Mouse (Mus musculus) neural tube, embryonic 14.5 days (tissue): ENCODE data around the gene Olfr1389. TPM values are rescaled to one million over a fixed set of nuclear protein-coding genes. Genes with fewer than 3 reads are reported as not detected.
"Not testable (repeated sequence)": the region's sequence is repeated elsewhere in the genome, so short reads cannot be mapped to it uniquely, and the experiment has no call there.

Source experiments
- ATAC-seq: fragments of 200-750 bp; cut with Nextera tagmentation; 2 replicates; pipeline ENCODE4 v1.8.0; 2017; ENCODE audit warnings: low read depth, mild to moderate bottlenecking, moderate TSS enrichment, moderate library complexity
- H3K27ac ChIP-seq: fragments of 300-500 bp; sonication (generic); 2 replicates; pipeline ENCODE4 v1.5.1; 2014; ENCODE audit warnings: low read depth, mild to moderate bottlenecking, control low read depth, low read length, moderate library complexity, mixed read lengths
- H3K27me3 ChIP-seq: fragments of 300-500 bp; sonication (generic); 2 replicates; pipeline ENCODE4 v1.6.1; 2014; ENCODE audit warnings: low read length; ENCODE audit not compliant: control insufficient read depth, insufficient read depth
- H3K36me3 ChIP-seq: fragments of 300-500 bp; sonication (generic); 2 replicates; pipeline ENCODE4 v1.6.1; 2014; ENCODE audit warnings: low read length, mixed read lengths; ENCODE audit not compliant: control insufficient read depth, insufficient read depth
- H3K4me1 ChIP-seq: fragments of 300-500 bp; sonication (generic); 2 replicates; pipeline ENCODE4 v1.6.1; 2014; ENCODE audit warnings: low read length; ENCODE audit not compliant: control insufficient read depth, insufficient read depth
- H3K4me2 ChIP-seq: fragments of 300-500 bp; sonication (generic); 2 replicates; pipeline ENCODE4 v1.6.1; 2014; ENCODE audit warnings: mild to moderate bottlenecking, low read depth, low read length, control low read depth
- H3K4me3 ChIP-seq: fragments of 300-500 bp; sonication (generic); 2 replicates; pipeline ENCODE4 v1.5.1; 2014; ENCODE audit warnings: low read depth, low read length, control low read depth, mixed read lengths
- H3K9ac ChIP-seq: fragments of 300-500 bp; sonication (generic); replicated peaks from 2 replicates; pipeline ENCODE4 v1.6.1; 2014; ENCODE audit warnings: low read depth, mild to moderate bottlenecking, control low read depth, low read length, mixed read lengths
- H3K9me3 ChIP-seq: fragments of 300-500 bp; sonication (generic); 2 replicates; pipeline ENCODE4 v1.6.1; 2016; ENCODE audit warnings: low read length; ENCODE audit not compliant: control insufficient read depth
- WGBS: fragments of 180-500 bp; shearing (Covaris S2); extraction: QIAGEN DNeasy Blood & Tissue Kit; methylation state at CpG from one replicate; pipeline ENCODE4 v1.1.7; 2014; 5-methylcytosine and 5-hydroxymethylcytosine counted together
- polyA plus RNA-seq: library from polyadenylated mRNA; unstranded; fragments of >200 nt; fragmentation: Nextera tagmentation; extraction: Ambion mirVana; gene quantifications from 2 replicates; pipeline ENCODE4 v1.2.1, GENCODE M21; 2014

Olfr1389 gene
- not detected in 2 replicates for polyA plus RNA-seq

DNA sequence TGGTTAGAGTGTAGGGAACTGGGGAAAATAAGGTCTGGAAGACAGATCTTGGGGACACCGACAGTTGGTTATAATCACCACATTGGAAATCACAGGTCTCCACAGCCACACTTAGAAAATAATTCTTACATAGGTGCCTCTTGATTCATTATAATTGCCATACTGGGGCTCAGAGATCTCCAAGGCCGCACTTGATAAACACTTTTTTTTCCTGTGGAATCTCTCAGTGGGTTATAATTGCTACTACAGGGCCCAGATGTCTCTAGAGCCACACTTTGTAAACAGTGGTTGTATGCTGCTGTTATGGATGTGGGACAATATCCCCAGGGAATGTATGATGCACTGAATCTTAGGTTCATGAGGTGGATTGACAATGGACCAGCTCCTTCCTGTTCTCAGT lies at the start of gene Olfr1389:
Olfr1389 (plus strand) TSS at position 301 of the 400 bp plus-strand sequence.
- H3K9ac ChIP-seq = no peak within 1 kb of the TSS
- no peaks in the 10 kb centered on the region for H3K36me3 ChIP-seq
- H3K4me1 ChIP-seq = no peaks in the 10 kb centered on the region
- no peaks in the 10 kb centered on the region for H3K9me3 ChIP-seq
- 93% methylated on average over 2 of the region's 2 CpGs for WGBS
- no peak within 1 kb of the TSS for H3K4me3 ChIP-seq
- H3K27me3 ChIP-seq = no peaks in the 10 kb centered on the region
- no peak for ATAC-seq
- H3K4me2 ChIP-seq = no peak within 1 kb of the TSS
- H3K27ac ChIP-seq = no peak within 1 kb of the TSS

DNA sequence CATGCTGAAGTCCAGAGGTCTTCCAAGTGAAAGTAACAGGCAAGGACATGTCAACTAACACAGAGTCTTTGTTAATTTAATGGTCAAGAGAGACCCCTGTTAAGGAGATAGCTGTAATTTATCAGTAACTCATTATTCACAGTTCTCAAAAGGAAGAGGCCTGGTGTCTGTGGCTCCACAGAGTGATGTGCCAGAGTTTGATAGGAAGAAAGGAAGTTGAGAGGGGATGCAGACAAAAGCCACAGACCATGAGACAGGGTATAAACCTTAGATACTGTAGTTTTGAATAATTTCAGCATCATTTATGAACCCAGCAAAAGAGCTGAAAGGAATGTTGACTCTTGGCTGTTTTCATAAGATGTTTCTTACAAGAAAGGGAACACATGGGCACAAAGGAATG lies 39.7 kb upstream of the Olfr1389 start:
- no peak overlapping the region for H3K4me3 ChIP-seq
- H3K4me1 ChIP-seq = no peaks in the 10 kb centered on the region
- ATAC-seq = no peak
- H3K9ac ChIP-seq = no peak overlapping the region
- no peak overlapping the region for H3K27ac ChIP-seq
- no peaks in the 10 kb centered on the region for H3K9me3 ChIP-seq
- no peaks in the 10 kb centered on the region for H3K27me3 ChIP-seq
- H3K36me3 ChIP-seq = no peaks in the 10 kb centered on the region
- no peak overlapping the region for H3K4me2 ChIP-seq

DNA sequence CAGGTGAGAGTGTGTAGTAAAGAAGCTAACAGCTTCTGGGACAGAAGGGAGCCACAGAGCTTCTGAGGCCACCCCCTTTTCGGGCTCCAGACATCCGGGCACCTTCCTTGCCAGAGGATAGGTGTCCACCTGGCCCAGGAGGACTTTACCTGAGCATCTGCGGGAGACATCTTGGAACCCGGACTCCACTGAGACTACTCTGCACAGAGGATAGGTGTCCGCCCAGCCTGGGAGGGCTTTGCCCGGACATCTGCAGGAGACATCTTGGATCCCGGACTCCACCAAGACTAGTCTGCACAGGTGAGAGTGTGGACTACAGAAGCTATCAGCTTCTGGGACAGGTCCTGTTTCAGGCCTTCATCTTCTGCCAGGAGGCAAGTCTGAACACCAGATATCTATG lies 36.7 kb upstream of the Olfr1389 start:
- not testable (repeated sequence) for H3K27me3 ChIP-seq, ATAC-seq
- 96% methylated on average over 7 of the region's 7 CpGs for WGBS

DNA sequence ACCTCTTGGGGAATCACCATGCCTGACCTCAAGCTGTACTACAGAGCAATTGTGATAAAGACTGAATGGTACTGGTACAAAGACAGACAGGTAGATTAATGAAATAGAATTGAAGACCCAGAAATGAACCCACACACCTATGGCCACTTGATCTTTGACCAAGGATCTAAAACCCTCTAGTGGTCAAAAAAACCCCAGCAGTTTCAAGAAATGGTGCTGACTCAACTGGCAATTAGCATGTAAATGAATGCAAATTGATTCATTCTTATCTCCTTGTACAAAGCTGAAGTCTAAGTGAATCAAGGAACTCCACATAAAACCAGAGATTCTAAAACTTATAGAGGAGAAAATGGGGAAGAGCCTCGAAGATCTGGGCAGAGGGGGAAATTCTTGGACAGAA lies 30.2 kb upstream of the Olfr1389 start:
- not testable (repeated sequence) for H3K4me1 ChIP-seq, H3K27me3 ChIP-seq, ATAC-seq, H3K9ac ChIP-seq, H3K4me3 ChIP-seq, H3K36me3 ChIP-seq, H3K4me2 ChIP-seq, H3K27ac ChIP-seq, H3K9me3 ChIP-seq
- WGBS = 79% methylated on average over 1 of the region's 1 CpGs

More for the DNA sequence above, 36.7 kb upstream of the Olfr1389 start:
- not testable (repeated sequence) for H3K4me1 ChIP-seq, H3K4me2 ChIP-seq, H3K9me3 ChIP-seq, H3K36me3 ChIP-seq, H3K27ac ChIP-seq, H3K9ac ChIP-seq, H3K4me3 ChIP-seq

DNA sequence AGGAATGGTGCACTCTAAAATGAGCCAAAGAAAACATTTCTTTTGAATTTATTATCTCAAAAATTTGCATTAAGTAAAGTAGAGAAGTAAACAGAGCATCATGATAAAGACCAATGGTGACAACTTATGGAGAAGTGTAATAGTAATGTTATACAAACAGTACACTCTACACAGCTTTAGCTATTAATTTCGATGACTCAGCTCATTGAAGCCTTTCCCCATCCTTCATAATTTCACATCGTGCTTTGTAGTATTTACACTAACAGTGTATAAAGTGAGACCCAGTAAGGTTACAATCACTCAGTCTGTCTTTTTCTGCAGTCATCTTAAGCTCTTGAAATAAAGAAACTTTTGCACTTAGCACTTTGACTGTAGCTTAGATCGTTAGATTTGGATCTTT lies 16.1 kb upstream of the Olfr1389 start:
- no peak for ATAC-seq
- no peaks in the 10 kb centered on the region for H3K9me3 ChIP-seq
- no peak overlapping the region for H3K27ac ChIP-seq
- H3K36me3 ChIP-seq = no peaks in the 10 kb centered on the region
- 85% methylated on average over 3 of the region's 3 CpGs for WGBS
- H3K9ac ChIP-seq = no peak overlapping the region
- H3K4me3 ChIP-seq = no peak overlapping the region
- H3K27me3 ChIP-seq = no peaks in the 10 kb centered on the region
- H3K4me1 ChIP-seq = no peaks in the 10 kb centered on the region
- H3K4me2 ChIP-seq = no peak overlapping the region

DNA sequence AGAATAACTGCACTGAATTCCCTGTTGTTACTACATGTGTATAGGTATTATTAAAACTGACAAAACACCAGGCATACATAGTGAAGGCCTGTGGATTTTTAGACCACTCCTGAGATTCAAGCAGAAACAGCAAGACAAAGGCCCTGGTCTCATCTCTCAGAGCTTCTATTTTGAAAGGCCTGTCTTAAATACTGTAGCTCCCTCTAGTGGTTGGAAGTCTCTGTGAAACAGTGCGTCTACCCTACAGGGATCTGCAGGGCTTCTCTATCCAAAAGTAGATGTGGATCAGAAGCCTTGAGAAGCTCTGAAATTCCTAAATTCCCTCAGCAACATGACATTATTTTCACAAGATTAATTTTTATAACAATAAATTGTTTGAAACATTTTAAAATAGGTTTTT lies 12.3 kb upstream of the Olfr1389 start:
- Histone ChIP-seq H3K36me3 (no peaks in the 10 kb centered on the region), H3K4me3 (no peak overlapping the region), H3K4me1 (no peaks in the 10 kb centered on the region), H3K27ac (no peak overlapping the region), H3K27me3 (no peaks in the 10 kb centered on the region), H3K4me2 (no peak overlapping the region), H3K9ac (no peak overlapping the region), H3K9me3 (no peaks in the 10 kb centered on the region)
- ATAC-seq = no peak
- WGBS = 40% methylated on average over 1 of the region's 1 CpGs

DNA sequence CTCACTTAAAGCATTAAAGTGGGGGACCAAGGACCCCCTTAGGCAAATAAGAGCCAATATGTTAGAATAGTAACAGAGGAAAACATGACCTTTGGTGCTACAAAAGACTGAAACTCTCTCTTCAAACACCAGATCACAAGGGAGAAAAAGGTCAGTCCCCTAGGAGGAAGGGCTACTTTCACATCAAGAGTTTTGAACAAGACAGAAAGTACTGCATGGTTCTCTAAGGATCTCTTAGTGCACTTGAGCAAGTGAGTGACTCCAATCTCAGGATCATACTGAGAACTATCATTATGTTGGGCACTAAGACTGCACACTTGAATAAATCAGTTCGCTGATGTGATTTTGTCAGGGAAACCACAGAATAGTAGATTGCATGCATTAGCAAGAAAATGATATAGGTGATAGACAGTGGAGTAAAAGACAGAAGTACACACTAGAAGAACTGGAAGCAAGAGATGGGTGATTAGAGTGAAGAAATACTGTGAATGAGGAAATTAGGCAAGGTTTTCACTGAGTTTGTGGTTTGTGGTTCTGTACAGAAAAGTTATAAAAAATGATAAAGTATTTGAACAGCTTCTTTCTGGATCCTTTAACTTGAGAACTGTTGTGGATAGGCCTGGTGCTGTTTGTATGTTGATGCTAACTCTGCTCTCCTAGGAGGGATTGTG lies 2.5 kb downstream of the Olfr1389 start:
- WGBS = 93% methylated on average over 1 of the region's 1 CpGs
- no peak for ATAC-seq
- no peaks in the 10 kb centered on the region for H3K27me3 ChIP-seq
- no peak overlapping the region for H3K27ac ChIP-seq
- no peaks in the 10 kb centered on the region for H3K9me3 ChIP-seq
- H3K9ac ChIP-seq = no peak overlapping the region
- H3K4me2 ChIP-seq = no peak overlapping the region
- H3K4me1 ChIP-seq = no peaks in the 10 kb centered on the region
- H3K36me3 ChIP-seq = no peaks in the 10 kb centered on the region
- H3K4me3 ChIP-seq = no peak overlapping the region

DNA sequence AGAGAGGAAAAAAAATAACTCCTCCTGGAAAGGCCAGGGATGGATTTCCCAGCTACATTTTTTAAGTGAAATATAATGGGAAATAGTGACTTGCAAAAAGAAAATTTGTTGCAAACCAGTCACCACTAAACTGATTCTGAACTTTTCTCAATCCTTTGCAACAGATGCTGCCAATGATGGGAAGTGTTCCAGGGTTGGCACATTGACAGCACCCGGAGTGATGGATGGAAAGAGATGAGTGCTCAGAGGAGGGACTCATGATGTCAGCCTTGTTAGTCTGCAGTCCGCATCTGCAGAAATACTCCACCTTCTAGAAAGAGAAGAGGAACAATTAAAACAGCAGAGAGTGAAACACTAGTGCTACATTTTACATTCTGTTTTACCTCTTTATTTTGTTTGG lies 6.8 kb downstream of the Olfr1389 start:
- no peak overlapping the region for H3K4me2 ChIP-seq
- no peak overlapping the region for H3K4me3 ChIP-seq
- H3K27ac ChIP-seq = no peak overlapping the region
- no peak for ATAC-seq
- H3K36me3 ChIP-seq = no peaks in the 10 kb centered on the region
- H3K4me1 ChIP-seq = no peaks in the 10 kb centered on the region
- no peaks in the 10 kb centered on the region for H3K9me3 ChIP-seq
- H3K27me3 ChIP-seq = no peaks in the 10 kb centered on the region
- no peak overlapping the region for H3K9ac ChIP-seq
- 86% methylated on average over 2 of the region's 2 CpGs for WGBS

DNA sequence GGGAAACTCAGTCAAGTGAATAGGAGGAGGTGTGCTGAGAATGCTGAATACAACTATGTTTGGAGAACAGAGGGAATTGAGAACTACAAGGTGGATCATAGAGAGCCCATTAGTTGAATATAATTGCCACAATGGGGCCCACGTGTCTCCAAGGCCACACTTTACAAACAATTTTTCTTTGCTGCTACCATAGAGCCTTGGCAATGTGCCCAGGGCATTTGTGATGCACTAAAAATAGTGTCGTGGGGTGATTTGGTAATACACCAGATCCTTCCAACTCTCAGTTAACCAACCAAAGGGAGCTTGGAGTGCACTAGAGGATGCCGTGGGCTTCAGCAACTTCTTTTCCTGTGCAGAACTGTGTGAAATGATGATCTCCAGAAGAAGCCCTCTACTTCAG lies 13.5 kb downstream of the Olfr1389 start, which contains the start of gene Olfr1388:
Olfr1388 (plus strand) TSS at position 214 of the 400 bp plus-strand sequence.
- no peak for ATAC-seq
- Histone ChIP-seq H3K4me3 (no peak within 1 kb of the TSS), H3K27me3 (no peaks in the 10 kb centered on the region), H3K9me3 (no peaks in the 10 kb centered on the region), H3K4me2 (no peak within 1 kb of the TSS), H3K4me1 (no peaks in the 10 kb centered on the region), H3K36me3 (no peaks in the 10 kb centered on the region), H3K9ac (no peak within 1 kb of the TSS), H3K27ac (no peak within 1 kb of the TSS)
- WGBS = 78% methylated on average over 3 of the region's 3 CpGs
